Mouse (Mus musculus): ENCODE measurements at regions not wholly inside any gene's neighbourhood (a gene's known extent, or its start where the extent isn't known, plus 50 kb on each side); places are given as distances from the start of the nearest gene placed in this dataset.
A peak's percentile ranks its signal among the peaks of the same experiment; 100 is the strongest.

- DNase-seq (ENCODE audit: low spot score in 2 of 2) = no peak
These were observed 1012.6 kb downstream of the Cdh8 start for GRCm38 (mm10) chr8:98403645-98404032.

- no peak for DNase-seq (ENCODE audit: low spot score in 2 of 2)
These were observed 1013.2 kb downstream of the Cdh8 start for GRCm38 (mm10) chr8:98402852-98403644.

GRCm38 (mm10) chr8:98381815-98382214 lies 1034.5 kb downstream of the Cdh8 start:
- DNase-seq (ENCODE audit: low spot score in 2 of 2) = no peak

- DNase-seq (ENCODE audit: low spot score in 2 of 2) = no peak
These were observed 1035.9 kb downstream of the Cdh8 start for GRCm38 (mm10) chr8:98380387-98380786.

- no peak for DNase-seq (ENCODE audit: low spot score in 2 of 2)
These were observed 1038.5 kb downstream of the Cdh8 start for GRCm38 (mm10) chr8:98377743-98378142.

GRCm38 (mm10) chr8:98372711-98373420 lies 1043.4 kb downstream of the Cdh8 start:
- no peak for DNase-seq (ENCODE audit: low spot score in 2 of 2)

- no peak for DNase-seq (ENCODE audit: low spot score in 2 of 2)
These were observed 1050.7 kb downstream of the Cdh8 start for GRCm38 (mm10) chr8:98365378-98366095.

- DNase-seq (ENCODE audit: low spot score in 2 of 2) = no peak
These were observed 1079.0 kb downstream of the Cdh8 start for GRCm38 (mm10) chr8:98337279-98337678.

GRCm38 (mm10) chr8:98309405-98309990 lies 1106.8 kb downstream of the Cdh8 start:
- no peak for DNase-seq (ENCODE audit: low spot score in 2 of 2)

- no peak for DNase-seq (ENCODE audit: low spot score in 2 of 2)
These were observed 1121.3 kb downstream of the Cdh8 start for GRCm38 (mm10) chr8:98294975-98295374.

GRCm38 (mm10) chr8:98260281-98260680 lies 1156.0 kb downstream of the Cdh8 start:
- peak in 1 of 2 experiments; percentile 1 for DNase-seq (ENCODE audit: low spot score in 2 of 2)

GRCm38 (mm10) chr8:98243328-98243926 lies 1172.8 kb downstream of the Cdh8 start:
- no peak for DNase-seq (ENCODE audit: low spot score in 2 of 2)

GRCm38 (mm10) chr8:98214019-98214418 lies 1202.3 kb downstream of the Cdh8 start:
- no peak for DNase-seq (ENCODE audit: low spot score in 2 of 2)

All from left cerebral cortex, adult 9 months (tissue).